Mouse (Mus musculus) lung, adult 18-20 months (tissue): ENCODE measurements around the gene Acadl.
A peak's percentile ranks its signal among the peaks of the same experiment; 100 is the strongest.

Source experiments
- DNase-seq, 2 experiments: peaks; one replicate each; pipeline ENCODE4 v3.0.0; 2022; ENCODE audit warnings: mixed read lengths in 2 of 2

Gene Acadl

DNA sequence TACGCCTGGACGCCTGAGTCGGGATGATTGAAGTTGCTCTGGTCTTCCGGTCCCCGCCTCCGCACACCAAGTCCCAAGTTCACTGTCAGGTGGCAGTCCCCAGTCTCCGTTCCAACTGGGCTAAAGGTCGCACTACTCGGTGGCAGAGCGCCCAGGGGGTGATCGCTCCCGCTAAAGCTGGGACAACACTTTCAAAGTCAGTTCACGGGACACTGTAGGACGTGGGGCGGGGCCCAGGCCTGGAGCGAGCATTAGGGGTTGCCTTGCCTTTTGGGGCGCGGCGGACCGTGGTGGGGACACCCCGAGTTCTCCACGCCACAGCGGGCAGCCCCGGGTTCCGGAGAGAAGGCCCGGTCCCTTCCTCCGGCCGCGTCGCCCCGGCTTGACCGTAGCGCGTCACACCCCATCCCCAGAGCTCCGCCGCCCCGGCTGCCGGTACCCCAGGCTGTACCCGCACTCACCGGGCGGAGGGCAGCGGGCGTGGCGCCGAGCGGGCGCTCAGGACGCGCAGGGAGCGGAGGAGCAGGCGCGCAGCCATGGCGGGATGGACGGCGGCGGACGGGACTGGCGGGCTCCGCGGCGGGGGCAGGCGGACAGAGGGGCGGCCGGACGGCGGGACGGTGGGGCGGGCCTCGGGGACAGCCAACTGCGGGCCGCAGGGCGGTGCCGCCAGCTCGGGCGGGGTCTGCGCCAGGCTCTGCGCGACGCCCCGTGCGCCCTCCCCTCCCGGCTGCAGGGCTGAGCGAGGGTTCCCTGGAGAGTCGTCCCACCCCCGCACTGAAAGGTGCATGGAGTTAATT is at the start of gene Acadl:
Acadl (minus strand) TSS at position 566 of the 800 bp plus-strand sequence.
- DNase-seq, result peak; percentile 94 to 96

DNA sequence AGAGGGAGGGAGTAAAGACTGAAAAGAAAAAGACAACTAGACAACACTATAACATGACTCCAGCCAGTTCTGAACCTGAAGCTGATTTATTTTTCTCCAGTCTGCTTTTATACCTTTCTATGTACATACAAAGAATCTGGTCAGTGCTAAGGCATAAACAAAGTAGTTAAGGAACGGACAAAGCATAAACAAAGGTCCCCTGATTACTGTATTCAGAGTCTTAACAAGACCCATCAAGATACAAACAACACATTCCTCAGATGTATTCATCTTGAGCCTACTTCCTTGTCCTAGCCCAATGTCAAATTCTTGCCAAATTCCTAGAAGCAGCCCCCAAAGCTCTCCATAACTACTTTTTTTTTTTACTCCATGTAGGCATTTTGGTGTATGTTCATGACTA is 49.2 kb upstream of the Acadl start:
- no peak for DNase-seq

DNA sequence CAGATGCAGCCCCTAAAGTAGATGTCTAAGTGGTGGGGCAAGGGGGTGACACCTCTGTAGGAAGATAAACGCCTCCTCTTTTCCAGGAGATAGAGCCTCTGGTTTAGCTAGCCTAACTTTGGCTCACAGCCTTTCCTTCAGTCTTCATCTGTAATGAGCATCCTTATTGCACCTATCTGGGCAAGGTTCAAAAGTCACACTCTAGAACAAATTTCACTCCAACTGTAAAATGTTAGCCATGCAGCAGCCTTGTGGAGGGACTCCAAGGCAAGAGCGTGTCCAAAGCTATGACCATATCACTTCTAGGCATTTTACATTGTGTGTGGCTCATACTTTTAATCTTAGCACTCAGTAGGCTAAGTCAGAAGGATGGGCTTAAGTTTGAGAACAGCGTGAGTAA is 39.5 kb upstream of the Acadl start:
- DNase-seq, result no peak

DNA sequence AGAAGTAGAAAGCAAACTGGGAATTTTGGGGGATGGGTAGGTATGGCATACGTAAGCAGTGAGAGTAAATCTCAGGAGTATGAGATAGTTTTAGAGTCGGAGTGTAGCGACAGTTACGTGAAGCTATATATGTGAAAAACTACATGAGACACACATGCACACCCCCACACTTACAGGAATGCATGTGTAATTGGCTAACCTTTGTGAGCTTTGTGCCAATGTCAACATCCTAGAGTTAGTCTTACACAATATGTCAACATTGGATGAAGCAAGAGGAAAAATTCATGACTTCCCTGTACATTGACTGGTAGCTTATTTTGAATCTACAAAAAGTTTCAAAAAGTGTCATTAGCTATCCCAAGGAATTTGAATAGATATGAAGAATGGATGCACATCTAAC is 37.9 kb upstream of the Acadl start:
- DNase-seq, result peak in 1 of 2 experiments; percentile 66

DNA sequence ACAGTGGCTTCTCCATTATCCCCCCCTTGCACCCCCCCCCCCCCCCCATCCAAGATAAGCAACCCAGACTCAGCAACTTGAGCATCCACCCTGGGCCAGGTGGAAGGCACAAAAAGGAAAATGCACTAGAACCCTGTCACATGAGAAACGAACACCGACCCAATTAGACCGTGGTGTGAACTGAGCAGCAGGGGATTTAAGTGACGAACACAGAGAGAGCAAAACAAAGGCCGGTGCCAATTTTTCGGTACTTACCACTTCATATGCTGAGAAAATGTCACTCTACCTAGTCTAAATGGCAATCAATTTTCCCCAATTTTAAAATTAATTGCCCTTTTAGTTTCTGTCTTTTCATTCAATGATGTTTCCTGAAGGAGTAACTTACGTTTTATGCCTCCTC is 35.2 kb upstream of the Acadl start:
- DNase-seq, result no peak

- no peak for DNase-seq
These were observed 33.5 kb upstream of the Acadl start for GRCm38 (mm10) chr1:66896556-66896955.

GRCm38 (mm10) chr1:66896125-66896524 is 33.0 kb upstream of the Acadl start:
- peak in 1 of 2 experiments; percentile 5 for DNase-seq

DNA sequence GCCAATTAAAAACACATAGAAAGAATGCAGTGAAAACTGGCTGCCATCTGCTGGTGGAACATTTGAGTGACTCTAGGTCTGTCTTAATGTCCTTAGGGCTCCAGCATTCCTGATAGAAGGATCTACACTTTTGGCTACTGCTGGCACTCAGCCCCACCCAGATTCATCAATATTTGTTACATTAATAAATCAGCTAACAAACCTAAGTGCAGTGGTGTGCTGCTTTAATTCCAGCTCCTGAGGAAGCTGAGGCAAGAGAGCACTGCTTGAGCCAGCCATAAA is 32.7 kb upstream of the Acadl start:
- DNase-seq, result peak; percentile 62 to 76

DNA sequence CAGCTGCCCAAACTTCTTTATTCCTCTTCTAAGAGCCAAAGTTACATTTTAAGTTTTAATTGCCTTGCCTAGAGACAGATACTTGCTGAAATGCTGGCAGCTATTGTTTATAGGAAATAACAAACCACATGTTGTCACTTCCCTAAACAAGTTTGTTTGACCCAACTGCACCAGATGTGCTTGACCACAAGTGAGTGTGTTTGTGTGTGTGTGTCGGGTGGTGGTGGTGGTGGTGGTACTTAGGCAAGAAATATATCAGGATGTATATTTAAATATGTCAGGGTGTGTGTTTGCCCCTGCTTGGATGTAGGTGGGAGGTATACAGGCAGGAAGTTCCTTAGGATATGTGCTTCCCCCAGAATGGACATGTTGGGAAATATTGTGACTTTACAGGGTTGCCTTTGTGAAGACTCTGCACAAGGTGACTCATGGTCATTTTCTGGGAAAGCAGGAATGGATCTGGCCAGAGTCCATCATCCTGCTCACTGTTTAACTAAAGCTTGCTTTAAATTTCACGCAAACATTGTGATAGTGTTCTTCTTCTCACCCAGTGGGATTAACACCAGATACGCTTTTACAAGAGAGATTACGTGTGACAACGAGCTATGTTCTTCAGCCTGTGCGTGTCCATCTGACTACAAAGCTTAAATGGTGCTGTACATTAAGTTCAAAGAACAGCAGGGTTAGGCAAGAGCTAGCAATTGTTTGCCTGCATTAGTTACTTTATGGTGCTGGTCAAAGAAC is 32.2 kb upstream of the Acadl start:
- no peak for DNase-seq

- DNase-seq, result no peak
These were observed 24.1 kb upstream of the Acadl start for GRCm38 (mm10) chr1:66887175-66887574.

GRCm38 (mm10) chr1:66880217-66880616 is 17.1 kb upstream of the Acadl start:
- no peak for DNase-seq

- DNase-seq, result no peak
These were observed 11.7 kb upstream of the Acadl start for GRCm38 (mm10) chr1:66874740-66875139.

DNA sequence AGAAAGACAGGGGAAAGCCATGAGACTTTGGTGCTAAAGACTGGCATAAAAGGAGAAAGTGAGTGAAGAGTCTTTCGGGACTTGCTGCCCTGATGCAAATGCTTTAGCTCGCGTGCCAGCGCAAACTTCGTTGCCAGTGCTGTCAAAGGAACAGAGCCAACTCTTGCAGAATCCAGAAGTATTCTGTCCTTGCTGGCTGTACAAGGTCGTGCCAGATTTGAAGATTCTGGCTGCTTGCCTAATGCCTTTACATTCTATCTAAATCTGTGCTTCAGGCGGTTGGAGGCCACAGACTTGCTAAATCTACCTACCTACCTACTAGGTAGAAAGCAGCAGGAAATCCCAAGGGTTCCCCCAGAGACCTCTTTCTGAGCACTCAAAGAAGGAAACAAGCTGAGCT is 8.5 kb upstream of the Acadl start:
- DNase-seq, result peak; percentile 52 to 63

DNA sequence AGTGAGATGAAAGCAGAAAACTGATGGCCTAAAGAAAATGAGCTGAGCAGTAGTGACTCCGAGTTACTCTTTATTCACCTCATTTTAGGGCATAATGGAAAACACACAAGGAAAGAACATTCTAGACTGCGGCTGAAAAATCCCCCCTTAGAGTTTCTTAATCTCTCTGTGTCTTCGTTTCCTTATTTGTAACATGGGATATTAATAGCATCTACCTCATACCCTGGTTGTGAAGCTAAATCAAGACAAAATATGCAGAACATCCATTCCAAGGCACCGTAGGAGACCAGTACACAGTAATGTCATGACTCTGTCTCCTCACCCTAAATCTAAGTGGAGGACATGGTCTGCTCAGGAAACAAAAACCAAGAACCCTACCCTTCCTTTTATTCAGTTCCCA is 2.6 kb upstream of the Acadl start:
- DNase-seq, result no peak

- peak in 1 of 2 experiments; percentile 38 for DNase-seq
These were observed 841 bp upstream of the Acadl start for GRCm38 (mm10) chr1:66863741-66864495.

- no peak for DNase-seq
These were observed 1.1 kb downstream of the Acadl start for GRCm38 (mm10) chr1:66861764-66862672.

DNA sequence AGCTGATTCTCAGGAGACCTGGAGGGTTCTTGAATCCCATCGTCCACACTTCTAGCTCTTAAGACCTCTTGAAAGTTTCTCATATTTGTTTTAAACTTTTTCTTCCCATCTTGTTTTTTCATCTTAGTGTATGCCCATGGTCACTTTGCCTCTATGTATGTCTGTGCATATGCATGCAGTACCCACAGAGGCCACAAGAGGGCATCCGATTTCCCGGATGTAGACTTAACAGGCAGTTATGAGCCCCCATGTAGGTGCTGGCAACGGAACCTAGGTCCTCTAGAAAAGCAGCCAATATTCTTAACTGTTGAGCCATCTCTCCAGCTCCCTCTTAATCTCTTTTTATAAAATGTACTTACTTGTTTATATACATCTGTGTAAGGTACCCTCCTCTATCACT is 15.6 kb downstream of the Acadl start:
- no peak for DNase-seq

GRCm38 (mm10) chr1:66845690-66846318 is 17.3 kb downstream of the Acadl start:
- DNase-seq, result peak; percentile 59 to 73

- no peak for DNase-seq
These were observed 21.1 kb downstream of the Acadl start for GRCm38 (mm10) chr1:66841938-66842337.

- DNase-seq, result no peak
These were observed 21.6 kb downstream of the Acadl start for GRCm38 (mm10) chr1:66841510-66841909.

DNA sequence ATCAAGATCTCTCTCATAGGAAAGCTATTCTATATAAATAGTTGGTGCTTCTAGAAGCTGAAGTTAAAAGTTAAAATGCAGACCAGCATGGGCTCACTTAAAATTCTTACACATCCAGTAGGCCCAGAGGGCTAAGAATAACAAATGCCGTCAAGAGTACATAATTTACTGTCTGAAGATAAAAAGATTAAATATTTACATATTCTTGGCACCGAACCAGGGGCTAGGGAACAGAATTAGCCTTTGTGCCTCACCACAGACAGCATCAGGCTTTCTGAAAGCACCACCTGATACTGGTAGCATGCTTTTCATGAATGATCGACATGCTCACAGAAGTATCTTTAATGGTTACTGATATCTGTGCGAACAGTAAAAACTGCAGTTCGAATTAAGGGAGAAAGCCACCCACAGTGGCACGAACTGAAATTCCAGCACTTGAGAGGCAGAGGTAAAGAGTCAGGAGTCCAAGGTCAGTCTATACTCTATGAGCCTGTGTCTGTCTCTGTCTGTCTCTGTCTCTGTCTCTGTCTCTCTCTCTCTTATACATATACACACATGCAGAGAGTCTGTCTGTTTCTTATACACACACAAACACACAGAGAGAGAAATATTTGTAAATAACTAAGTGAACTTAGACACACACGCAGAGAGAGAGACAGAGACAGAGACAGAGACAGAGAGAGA is 23.2 kb downstream of the Acadl start:
- DNase-seq, result peak in 1 of 2 experiments; percentile 33
